Mouse (Mus musculus) inflammation-experienced regulatory T-cells, adult 6 months (primary cell): ENCODE results near the gene Brca1. TPM values are rescaled to one million over a fixed set of nuclear protein-coding genes. Genes with fewer than 3 reads are reported as not detected.
A peak's percentile ranks its signal among the peaks of the same experiment; 100 is the strongest.
"Not testable (repeated sequence)": the region's sequence is repeated elsewhere in the genome, so short reads cannot be mapped to it uniquely, and the experiment has no call there.

Source experiments
- ATAC-seq: one replicate; pipeline ENCODE4 v1.8.0; 2017
- polyA plus RNA-seq, 3 experiments: library from polyadenylated mRNA; unstranded; fragments of 100-300 nt; shearing (Covaris generic); gene quantifications; one replicate each; pipeline ENCODE4 v1.2.1; 2017

Gene Brca1
- 10 to 100 TPM in 1 of 3 experiments, 1 to 10 TPM in 2; 2.8 to 13.3 (median 3.8) TPM for polyA plus RNA-seq

- ATAC-seq, result peak; percentile 60
Observed at GRCm38 (mm10) chr11:101551751-101552475, at the start of gene Brca1, which contains the start of gene Nbr1. Gene Brca1, minus strand, starts transcription at chr11:101551955. Gene Nbr1, plus strand, starts transcription at chr11:101552149.

DNA sequence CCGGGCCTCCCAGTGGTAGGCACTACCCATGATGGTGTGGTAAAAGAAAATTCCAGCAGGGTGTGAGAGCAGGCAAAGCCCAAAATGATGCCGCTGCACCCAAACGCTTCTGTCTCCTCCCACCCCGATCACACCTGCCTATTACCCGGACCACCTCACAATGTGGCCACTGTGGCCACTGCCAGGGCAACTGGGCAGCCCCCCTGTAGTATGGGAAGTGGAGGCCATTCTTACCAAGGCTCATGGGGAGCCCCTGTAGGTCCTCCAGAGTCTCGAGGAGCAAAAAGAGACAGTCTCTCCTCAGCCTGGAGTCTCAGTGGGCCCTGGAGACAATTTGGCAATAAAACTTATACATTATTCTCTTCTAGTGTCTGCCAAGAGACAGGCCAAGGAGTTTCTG lies 47.4 kb upstream of the Brca1 start, which contains the start of gene Gm11634:
Gm11634 (minus strand) TSS at position 101 of the 400 bp plus-strand sequence.
- no peak for ATAC-seq

DNA sequence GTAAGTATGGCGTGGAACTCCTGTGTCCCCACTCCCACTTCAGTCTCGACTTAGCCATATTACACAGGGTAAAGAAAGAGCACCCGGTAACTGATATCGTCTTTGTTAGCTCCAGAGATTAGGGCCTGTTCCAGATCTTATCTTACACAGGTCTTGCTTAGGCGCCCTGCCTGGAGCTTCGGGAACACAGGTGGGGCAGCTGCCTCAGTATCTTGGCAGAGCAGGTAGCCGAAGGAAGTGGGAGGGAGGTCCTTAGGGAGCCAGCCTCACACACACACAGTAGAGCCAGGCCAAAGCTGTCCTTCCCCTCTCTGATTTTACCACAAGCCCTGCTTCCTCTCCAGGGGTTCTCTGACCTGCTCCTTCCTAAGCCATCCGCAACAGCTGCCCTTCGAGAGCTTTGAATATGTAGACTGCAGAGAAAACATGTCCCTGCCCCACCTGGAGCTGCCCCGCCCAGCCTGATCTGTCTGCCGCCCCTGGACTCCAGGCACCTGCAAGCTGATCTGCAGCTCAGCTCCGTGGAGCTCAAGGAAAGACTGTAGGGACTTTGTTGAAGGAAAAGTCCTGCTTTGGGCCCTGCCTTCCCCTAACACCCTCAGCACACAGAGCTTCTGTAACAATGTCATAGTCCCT lies 38.4 kb upstream of the Brca1 start:
- ATAC-seq, result no peak

- ATAC-seq, result peak; percentile 60
Observed at GRCm38 (mm10) chr11:101589444-101589843, 37.7 kb upstream of the Brca1 start.

DNA sequence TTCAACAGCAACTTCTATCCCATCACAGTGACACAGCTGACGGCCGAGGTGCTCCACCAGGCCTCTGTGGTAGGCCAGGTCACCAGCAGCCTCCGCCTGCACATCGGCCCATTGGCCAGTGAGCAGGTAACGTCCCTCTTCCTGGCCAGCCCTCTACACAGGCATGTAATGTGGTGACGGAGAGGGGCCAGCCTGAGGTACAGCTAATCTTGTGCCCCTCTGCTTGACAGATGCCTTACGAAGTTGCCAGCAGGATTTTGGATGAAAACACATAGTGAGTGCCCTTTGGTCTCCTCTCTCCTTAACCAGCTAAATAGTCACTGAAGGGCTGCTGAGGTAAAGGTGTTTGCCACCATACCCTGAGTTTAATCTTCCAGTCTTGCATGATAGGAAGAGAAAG lies 37.1 kb upstream of the Brca1 start:
- ATAC-seq, result no peak

DNA sequence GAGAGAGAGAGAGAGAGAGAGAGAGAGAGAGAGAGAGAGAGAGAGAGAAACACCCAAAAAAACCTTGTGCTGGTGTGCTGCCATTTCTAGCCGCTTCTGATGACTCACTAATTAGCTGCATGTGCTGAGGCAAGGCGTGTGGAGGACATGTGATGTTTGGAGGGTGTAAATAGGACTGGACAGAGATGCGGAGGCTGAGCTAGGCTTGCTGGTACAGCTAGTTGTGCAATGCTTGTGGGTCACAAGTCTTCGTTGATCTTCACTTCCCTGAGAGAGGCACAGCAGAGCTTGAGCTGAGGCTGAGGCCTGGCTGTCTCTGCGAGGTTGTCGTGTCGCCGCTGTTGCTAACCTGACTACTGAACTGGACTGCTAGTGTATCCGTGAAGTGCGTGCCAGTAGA lies 35.9 kb upstream of the Brca1 start:
- no peak for ATAC-seq

GRCm38 (mm10) chr11:101585805-101586204 lies 34.0 kb upstream of the Brca1 start:
- no peak for ATAC-seq

- ATAC-seq, result not testable (repeated sequence)
Observed at GRCm38 (mm10) chr11:101585031-101585430, 33.3 kb upstream of the Brca1 start.

GRCm38 (mm10) chr11:101583205-101583604 lies 31.4 kb upstream of the Brca1 start:
- no peak for ATAC-seq

DNA sequence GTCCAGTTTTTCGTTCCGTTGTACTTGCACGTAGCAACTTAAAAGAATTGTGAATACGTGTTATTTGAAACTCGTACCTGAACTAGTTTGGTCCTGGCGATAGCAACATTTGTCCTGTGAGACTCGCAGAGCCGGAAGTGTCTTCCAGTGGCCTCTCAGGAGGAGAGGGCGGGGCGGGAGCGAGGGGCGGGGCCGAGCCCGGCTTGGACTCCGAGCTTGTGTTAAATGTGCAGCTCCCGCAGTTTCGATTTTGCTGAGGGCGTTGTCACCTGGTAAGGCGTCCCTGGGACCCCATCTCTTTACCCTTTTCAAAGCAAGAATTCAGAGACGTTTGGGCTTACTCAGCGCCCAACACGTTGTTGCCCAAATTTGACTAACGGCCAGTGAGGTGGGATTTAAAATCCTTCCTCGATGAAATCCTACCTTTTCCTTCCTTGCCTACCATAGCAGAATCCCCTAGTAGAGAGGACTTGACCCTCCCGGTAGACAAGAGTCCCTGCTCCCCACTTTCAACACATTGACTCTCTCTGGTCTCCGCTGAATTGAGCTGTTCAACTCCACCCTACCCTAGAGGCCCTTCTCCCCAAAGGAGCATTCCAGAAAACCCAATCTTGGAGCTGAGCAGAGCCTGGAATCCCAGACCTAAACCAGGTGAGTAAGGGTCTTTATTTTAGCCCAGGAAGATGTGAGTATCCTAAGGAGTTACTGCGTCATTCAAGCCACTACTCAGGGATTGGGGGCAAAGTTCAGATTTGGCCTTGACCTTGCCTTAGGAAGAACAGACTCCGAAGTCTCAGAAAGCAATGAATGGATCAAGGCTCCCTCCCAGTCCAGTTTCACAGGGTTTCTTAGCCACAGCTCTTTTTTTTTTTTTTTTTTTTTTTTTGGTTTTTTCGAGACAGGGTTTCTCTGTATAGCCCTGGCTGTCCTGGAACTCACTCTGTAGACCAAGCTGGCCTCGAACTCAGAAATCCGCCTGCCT lies 30.6 kb upstream of the Brca1 start, which contains the start of gene Tmem106a:
Tmem106a (plus strand) TSS at position 189 of the 982 bp plus-strand sequence.
- peak; percentile 65 for ATAC-seq

DNA sequence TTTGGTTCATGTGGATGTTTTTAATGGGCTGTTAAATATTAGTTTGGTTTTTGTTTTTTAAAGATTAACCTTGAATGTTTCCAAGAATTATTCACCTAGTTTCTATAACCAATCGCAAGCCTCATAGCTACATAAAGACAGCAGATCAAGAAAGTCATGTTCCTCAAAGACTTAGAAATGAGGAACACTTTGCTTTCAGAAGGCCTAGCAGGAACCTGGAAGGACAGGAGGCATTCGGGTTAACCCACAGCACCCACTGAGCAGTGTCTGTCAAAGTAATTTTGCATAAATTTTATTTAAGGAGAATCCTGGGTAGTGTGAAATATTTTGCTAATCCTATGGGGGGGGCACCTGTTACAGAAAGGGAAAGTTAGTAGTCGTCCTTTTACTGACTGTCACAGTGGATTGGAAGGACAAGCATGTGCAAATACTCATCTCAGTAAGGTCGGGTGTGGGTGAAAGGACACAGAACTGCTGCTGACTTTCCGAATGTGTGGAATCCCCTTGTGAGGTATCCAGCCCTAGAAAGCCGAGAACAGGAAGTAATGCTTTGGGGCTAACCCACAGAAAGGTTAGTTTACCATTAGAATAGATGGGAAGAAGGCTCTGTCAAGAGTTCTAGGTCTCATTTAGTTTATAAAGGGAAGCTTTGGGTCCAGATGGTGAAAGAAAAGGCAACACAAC lies 29.5 kb upstream of the Brca1 start:
- ATAC-seq, result no peak

GRCm38 (mm10) chr11:101576116-101576515 lies 24.4 kb upstream of the Brca1 start:
- ATAC-seq, result no peak

- no peak for ATAC-seq
Observed at GRCm38 (mm10) chr11:101568421-101568820, 16.7 kb upstream of the Brca1 start.

DNA sequence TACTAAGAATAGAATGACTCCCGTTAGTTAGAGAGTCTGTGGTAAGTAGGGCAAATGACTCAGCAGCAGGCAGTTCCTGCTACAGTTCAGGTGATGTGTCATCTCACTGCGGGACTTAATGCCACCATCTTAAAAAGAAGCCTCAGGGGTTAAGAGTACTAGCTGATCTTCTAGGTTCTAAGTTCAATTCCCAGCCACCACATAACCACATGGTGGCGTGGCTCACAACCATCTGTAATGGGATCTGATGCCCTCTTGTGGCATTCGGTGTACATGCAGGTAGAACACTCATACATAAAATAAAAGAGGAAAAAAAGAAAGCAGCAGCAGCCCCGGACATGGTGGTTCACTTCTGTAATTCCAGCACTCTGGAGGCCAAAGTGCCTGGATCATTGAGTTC lies 10.6 kb upstream of the Brca1 start:
- ATAC-seq, result peak; percentile 71

GRCm38 (mm10) chr11:101556954-101557353 lies 5.2 kb upstream of the Brca1 start:
- no peak for ATAC-seq

DNA sequence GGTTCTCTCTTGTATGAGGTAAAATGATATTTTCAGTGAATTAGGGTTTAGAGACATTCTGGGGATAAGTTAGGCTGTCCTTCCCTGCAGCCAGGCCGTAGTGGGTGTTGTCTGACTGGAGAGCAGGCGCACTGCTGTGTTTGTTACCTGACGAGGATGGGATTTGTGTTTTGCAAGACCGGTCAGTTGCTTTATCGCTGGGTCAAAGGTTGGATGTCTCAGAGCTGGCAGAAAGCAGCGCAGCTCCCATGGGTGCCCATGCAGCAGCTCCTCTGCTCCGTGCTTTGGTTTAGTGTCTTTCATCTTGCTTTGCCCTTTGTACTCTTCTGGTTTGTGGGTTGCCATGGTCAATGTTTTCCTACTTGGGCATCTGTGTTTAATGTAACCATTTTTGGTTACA lies 4.8 kb upstream of the Brca1 start:
- ATAC-seq, result no peak

DNA sequence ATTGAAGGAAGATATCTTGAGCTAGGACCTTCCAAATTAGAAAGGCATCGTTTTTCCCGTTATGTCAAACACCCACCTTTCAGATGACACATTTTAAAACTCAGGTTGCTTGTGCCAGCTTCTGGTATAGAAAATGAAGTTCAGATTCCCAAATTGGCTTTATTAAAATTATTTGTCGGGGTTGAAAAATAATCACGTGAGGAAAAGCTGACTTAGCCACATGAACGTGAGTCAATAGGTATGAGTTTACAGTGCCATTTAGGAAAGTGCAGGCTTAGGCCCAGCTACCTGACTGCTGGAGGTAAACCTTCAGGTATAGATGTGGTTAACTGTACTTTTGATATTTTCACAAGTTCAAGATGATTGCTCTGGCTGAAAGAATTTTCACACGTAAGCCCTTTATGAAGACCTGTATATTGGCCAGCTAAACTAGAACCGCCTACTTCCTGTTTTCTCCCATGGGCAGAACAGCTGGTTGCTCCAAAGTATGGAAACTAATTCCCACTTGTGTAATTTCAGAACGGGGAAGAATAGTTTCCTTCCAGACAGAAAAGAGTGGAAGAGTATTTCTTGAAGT lies 1.7 kb upstream of the Brca1 start:
- no peak for ATAC-seq

DNA sequence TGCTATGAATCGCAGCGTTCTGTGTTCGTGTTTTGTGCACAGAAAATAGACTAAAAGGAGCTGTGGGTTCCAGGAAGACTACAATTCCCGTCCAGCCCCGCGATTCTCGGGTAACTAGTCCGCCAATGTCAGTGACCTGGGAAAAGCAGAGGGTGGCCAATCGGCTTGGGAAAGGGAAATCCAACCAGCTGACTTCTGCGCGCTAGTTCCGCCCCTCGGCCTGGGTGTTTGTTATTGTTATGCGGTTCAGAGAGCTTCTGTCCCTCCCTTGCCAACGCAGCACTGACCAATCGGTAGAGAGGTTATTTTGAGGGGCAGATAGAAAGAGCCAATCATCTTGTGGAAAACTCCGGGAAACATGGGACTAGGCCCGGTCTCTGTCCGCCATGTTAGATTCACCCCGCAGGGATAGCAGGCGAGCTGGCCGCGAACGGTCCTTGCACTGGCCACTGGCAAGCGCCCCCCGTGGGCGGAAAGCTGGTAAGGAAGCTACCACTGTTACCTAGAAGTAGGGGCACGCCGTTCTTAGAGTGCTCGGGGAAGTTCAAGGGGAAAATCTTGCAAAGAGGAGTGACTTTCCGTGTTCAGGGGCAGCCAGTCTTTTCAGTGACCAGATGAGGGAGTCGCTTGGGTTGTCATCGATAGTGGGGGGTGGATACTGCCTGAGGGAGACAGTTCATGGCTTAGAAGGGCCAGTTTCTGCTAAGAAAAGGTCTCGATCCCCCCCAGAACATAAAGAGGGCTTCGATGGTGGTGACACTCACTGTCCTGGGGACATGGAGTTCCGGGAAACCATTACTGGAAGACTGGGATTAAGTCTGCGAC lies 933 bp upstream of the Brca1 start:
- peak; percentile 90 for ATAC-seq

DNA sequence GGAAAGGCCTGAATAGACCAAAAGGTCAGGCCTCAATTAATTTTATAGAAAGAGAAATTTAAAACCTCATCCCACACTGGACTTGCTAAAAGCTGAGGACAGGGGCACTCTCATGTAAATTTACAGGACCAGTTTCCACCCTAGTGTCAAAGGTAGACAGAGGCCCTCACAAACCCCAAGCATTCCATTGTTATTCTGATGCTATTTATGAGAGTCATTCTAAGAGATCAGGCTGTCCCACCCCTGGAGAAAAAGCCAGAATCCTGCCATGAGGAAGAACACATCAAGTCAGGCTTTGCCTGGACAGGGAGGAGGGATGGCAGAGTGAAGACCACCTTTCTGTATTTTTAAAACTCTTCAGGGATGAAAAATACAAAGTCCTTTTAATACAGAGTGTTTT lies 3.2 kb downstream of the Brca1 start:
- ATAC-seq, result no peak

GRCm38 (mm10) chr11:101544132-101544531 lies 7.6 kb downstream of the Brca1 start:
- no peak for ATAC-seq

DNA sequence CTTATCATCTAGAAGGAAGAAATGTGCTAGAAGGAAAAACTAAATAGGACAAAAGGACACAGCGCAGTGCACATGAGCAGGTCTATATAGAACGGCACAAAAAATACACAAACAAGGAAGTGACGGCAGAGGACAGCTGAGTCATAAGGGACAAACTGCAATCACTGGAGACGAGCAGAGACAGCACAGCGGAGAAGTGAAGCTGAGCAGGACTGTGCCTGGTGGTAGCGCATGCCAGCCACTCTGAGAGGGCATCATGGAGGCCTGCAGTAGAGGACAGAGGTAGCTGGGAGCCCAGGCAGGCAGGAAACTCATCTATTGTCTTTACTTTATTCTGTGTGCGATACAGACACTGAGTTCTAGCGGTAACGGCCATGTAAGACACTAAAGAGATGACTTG lies 8.2 kb downstream of the Brca1 start:
- ATAC-seq, result no peak
